Mouse (Mus musculus) megakaryocyte-erythroid progenitor cell, adult 5-6 weeks (primary cell): ENCODE measurements around the gene Hip1r. TPM values are rescaled to one million over a fixed set of nuclear protein-coding genes. Genes with fewer than 3 reads are reported as not detected.

Experiments used
- ATAC-seq: replicated peaks from 2 replicates; pipeline ENCODE4 v1.8.0; 2016; ENCODE audit warnings: mild to moderate bottlenecking, inconsistent platforms; ENCODE audit not compliant: severe bottlenecking, poor library complexity, low FRiP score, low TSS enrichment
- total RNA-seq, 2 experiments: library from RNA; stranded (forward) in 1 of 2; stranded (reverse) in 1 of 2; fragments of 200-1000, 215-1000 nt in 1 of 2; fragments of >200 nt in 1 of 2; fragmentation: Nextera tagmentation in 1 of 2; gene quantifications; 2 replicates each; pipeline ENCODE4 v1.2.3; 2014 to 2017

Hip1r gene
- total RNA-seq, 2 experiments from 2014 or later: 9.5 to 30.9 TPM

- no peak for ATAC-seq
Observed at GRCm38 (mm10) chr5:123969216-123969615, 4.2 kb upstream of the Hip1r start.

GRCm38 (mm10) chr5:123970576-123970975, 2.9 kb upstream of the Hip1r start:
- no peak for ATAC-seq

GRCm38 (mm10) chr5:123972453-123972852, 975 bp upstream of the Hip1r start:
- no peak for ATAC-seq

- ATAC-seq: no peak
Observed at GRCm38 (mm10) chr5:123974179-123974485, 704 bp downstream of the Hip1r start.

- no peak for ATAC-seq
Observed at GRCm38 (mm10) chr5:123974616-123975111, 1.2 kb downstream of the Hip1r start.

GRCm38 (mm10) chr5:123975668-123976180, 2.3 kb downstream of the Hip1r start:
- peak; percentile 28; the same call in 1 of the 2 replicates for ATAC-seq

GRCm38 (mm10) chr5:123977231-123977630, 3.8 kb downstream of the Hip1r start:
- no peak for ATAC-seq

GRCm38 (mm10) chr5:123978131-123978530, 4.7 kb downstream of the Hip1r start:
- ATAC-seq: peak; percentile 16; the same call in 1 of the 2 replicates

- no peak for ATAC-seq
Observed at GRCm38 (mm10) chr5:123979221-123979979, 6.0 kb downstream of the Hip1r start.

- ATAC-seq: no peak
Observed at GRCm38 (mm10) chr5:123979980-123980369, 6.5 kb downstream of the Hip1r start.

- ATAC-seq: no peak
Observed at GRCm38 (mm10) chr5:123980521-123981249, 7.3 kb downstream of the Hip1r start.

- ATAC-seq: no peak
Observed at GRCm38 (mm10) chr5:123981250-123981554, 7.8 kb downstream of the Hip1r start.

GRCm38 (mm10) chr5:123982838-123983237, 9.4 kb downstream of the Hip1r start:
- ATAC-seq: no peak

GRCm38 (mm10) chr5:123985434-123985833, 12.0 kb downstream of the Hip1r start:
- ATAC-seq: no peak

GRCm38 (mm10) chr5:123986925-123987324, 13.5 kb downstream of the Hip1r start:
- ATAC-seq: no peak

- no peak for ATAC-seq
Observed at GRCm38 (mm10) chr5:123987511-123987910, 14.1 kb downstream of the Hip1r start.

- ATAC-seq: no peak
Observed at GRCm38 (mm10) chr5:123989941-123990885, 16.8 kb downstream of the Hip1r start.

GRCm38 (mm10) chr5:123991321-123991720, 17.9 kb downstream of the Hip1r start:
- no peak for ATAC-seq

- no peak for ATAC-seq
Observed at GRCm38 (mm10) chr5:123992193-123992637, 18.8 kb downstream of the Hip1r start.

GRCm38 (mm10) chr5:123992794-123993193, 19.4 kb downstream of the Hip1r start:
- ATAC-seq: no peak
